Mouse (Mus musculus) embryo, embryonic 11 days (tissue): Measurements from ENCODE around the gene Ccdc146.

Experiments
- DNase-seq: peaks from one replicate; pipeline ENCODE4 v3.0.0-alpha.2; 2015

The Ccdc146 gene

GRCm38 (mm10) chr5:21424614-21425602 lies at the start of gene Ccdc146, which contains the start of gene Fam185a:
Gene Ccdc146 (minus strand): TSS chr5:21424677.
Gene Fam185a (plus strand): TSS chr5:21424958.
- peak; percentile 97 for DNase-seq

GRCm38 (mm10) chr5:21468100-21468499 lies 43.6 kb upstream of the Ccdc146 start:
- no peak for DNase-seq

- DNase-seq = peak; percentile 11
Observed at GRCm38 (mm10) chr5:21467387-21467786, 42.9 kb upstream of the Ccdc146 start.

- no peak for DNase-seq
Observed at GRCm38 (mm10) chr5:21440833-21441530, 16.5 kb upstream of the Ccdc146 start.

GRCm38 (mm10) chr5:21439446-21440110 lies 15.1 kb upstream of the Ccdc146 start:
- DNase-seq = no peak

GRCm38 (mm10) chr5:21438428-21438827 lies 14.0 kb upstream of the Ccdc146 start:
- DNase-seq = no peak

GRCm38 (mm10) chr5:21436471-21436975 lies 12.0 kb upstream of the Ccdc146 start:
- peak; percentile 11 for DNase-seq

- peak; percentile 71 for DNase-seq
Observed at GRCm38 (mm10) chr5:21434148-21434929, 9.9 kb upstream of the Ccdc146 start.

- DNase-seq = no peak
Observed at GRCm38 (mm10) chr5:21426666-21427065, 2.2 kb upstream of the Ccdc146 start.

GRCm38 (mm10) chr5:21420609-21421008 lies 3.9 kb downstream of the Ccdc146 start:
- peak; percentile 42 for DNase-seq

- DNase-seq = no peak
Observed at GRCm38 (mm10) chr5:21418613-21419012, 5.9 kb downstream of the Ccdc146 start.

GRCm38 (mm10) chr5:21414116-21414820 lies 10.2 kb downstream of the Ccdc146 start:
- DNase-seq = no peak

GRCm38 (mm10) chr5:21413322-21413721 lies 11.2 kb downstream of the Ccdc146 start:
- DNase-seq = no peak

GRCm38 (mm10) chr5:21412056-21412455 lies 12.4 kb downstream of the Ccdc146 start:
- DNase-seq = no peak

- DNase-seq = no peak
Observed at GRCm38 (mm10) chr5:21411261-21411666, 13.2 kb downstream of the Ccdc146 start.

GRCm38 (mm10) chr5:21395205-21395840 lies 29.2 kb downstream of the Ccdc146 start:
- no peak for DNase-seq

GRCm38 (mm10) chr5:21394562-21394961 lies 29.9 kb downstream of the Ccdc146 start:
- no peak for DNase-seq

GRCm38 (mm10) chr5:21391616-21392384 lies 32.7 kb downstream of the Ccdc146 start:
- DNase-seq = no peak

GRCm38 (mm10) chr5:21388855-21389254 lies 35.6 kb downstream of the Ccdc146 start:
- DNase-seq = no peak

GRCm38 (mm10) chr5:21387340-21387739 lies 37.1 kb downstream of the Ccdc146 start:
- no peak for DNase-seq
